Mouse (Mus musculus) heart, embryonic 13.5 days (tissue): ENCODE data around the gene Gpc6. TPM values are rescaled to one million over a fixed set of nuclear protein-coding genes. Genes with fewer than 3 reads are reported as not detected.

Experiments used
- ATAC-seq: fragments of 200-750 bp; cut with Nextera tagmentation; 2 replicates; pipeline ENCODE4 v1.8.0; 2017; ENCODE audit warnings: moderate TSS enrichment; ENCODE audit not compliant: insufficient number of reproducible peaks, low FRiP score, low TSS enrichment; ENCODE audit errors: extremely low read depth
- H3K27ac ChIP-seq: fragments of 300-500 bp; sonication (generic); replicated peaks from 2 replicates; pipeline ENCODE4 v1.5.1; 2015; ENCODE audit warnings: moderate library complexity, mild to moderate bottlenecking, inconsistent platforms
- H3K27me3 ChIP-seq: fragments of 300-500 bp; sonication (generic); replicated peaks from 2 replicates; pipeline ENCODE4 v1.6.1; 2015; ENCODE audit warnings: mild to moderate bottlenecking, inconsistent platforms
- H3K36me3 ChIP-seq: fragments of 300-500 bp; sonication (generic); 2 replicates; pipeline ENCODE4 v1.6.1; 2015; ENCODE audit warnings: mild to moderate bottlenecking, inconsistent platforms
- H3K4me1 ChIP-seq: fragments of 300-500 bp; sonication (generic); 2 replicates; pipeline ENCODE4 v1.6.1; 2015; ENCODE audit warnings: inconsistent platforms
- H3K4me2 ChIP-seq: fragments of 300-500 bp; sonication (generic); 2 replicates; pipeline ENCODE4 v1.6.1; 2015; ENCODE audit warnings: inconsistent platforms, mild to moderate bottlenecking, moderate library complexity
- H3K4me3 ChIP-seq: fragments of 300-500 bp; sonication (generic); 2 replicates; pipeline ENCODE4 v1.5.1; 2015; ENCODE audit warnings: moderate library complexity, mild to moderate bottlenecking, inconsistent platforms
- H3K9ac ChIP-seq: fragments of 300-500 bp; sonication (generic); 2 replicates; pipeline ENCODE4 v1.6.1; 2015; ENCODE audit warnings: inconsistent platforms, mild to moderate bottlenecking, moderate library complexity
- H3K9me3 ChIP-seq: fragments of 300-500 bp; sonication (generic); 2 replicates; pipeline ENCODE4 v1.6.1; 2016; ENCODE audit warnings: inconsistent platforms
- WGBS: fragments of 180-500 bp; shearing (Covaris S2); methylation state at CpG from one replicate; pipeline ENCODE4 v1.1.7; 2015; ENCODE audit warnings: mixed read lengths; 5-methylcytosine and 5-hydroxymethylcytosine counted together
- polyA plus RNA-seq: library from polyadenylated mRNA; unstranded; fragments of >200 nt; fragmentation: Nextera tagmentation; extraction: Ambion mirVana; gene quantifications from 2 replicates; pipeline ENCODE4 v1.2.1, GENCODE M21; 2015

Gpc6 gene
- polyA plus RNA-seq, 1 experiment from 2014 or later = 13.1 TPM

DNA sequence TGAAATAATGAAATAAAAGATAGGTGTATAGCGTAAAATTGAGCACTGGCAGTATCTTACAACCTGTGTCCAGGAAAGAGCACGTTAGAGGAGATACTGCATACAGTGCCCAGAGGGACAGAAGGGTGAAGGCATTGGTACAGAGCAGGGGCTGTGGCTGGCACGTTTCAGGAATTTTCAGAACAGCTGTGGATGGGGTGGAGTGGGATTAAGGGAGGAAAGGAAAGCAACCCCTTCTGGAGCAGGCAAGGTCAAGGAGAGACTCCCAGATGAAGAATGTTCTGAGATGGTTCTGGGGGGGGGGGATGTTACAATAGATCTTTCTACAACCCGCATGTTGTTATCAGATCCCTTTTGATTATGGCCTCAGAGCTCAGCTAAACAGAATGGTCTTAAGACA, 331.1 kb downstream of the Gpc6 start:
- 68% methylated on average over 4 of the region's 4 CpGs for WGBS
- Histone ChIP-seq H3K4me3 (no peak overlapping the region), H3K9me3 (no peaks in the 10 kb centered on the region), H3K4me2 (no peak overlapping the region), H3K36me3 (no peaks in the 10 kb centered on the region), H3K4me1 (no peaks in the 10 kb centered on the region), H3K9ac (no peak overlapping the region), H3K27ac (no peak overlapping the region), H3K27me3 (no peaks in the 10 kb centered on the region)
- no peak for ATAC-seq

- Histone ChIP-seq H3K36me3 (no peaks in the 10 kb centered on the region), H3K4me2 (no peak overlapping the region), H3K4me3 (no peak overlapping the region), H3K9me3 (no peaks in the 10 kb centered on the region), H3K9ac (no peak overlapping the region), H3K27ac (no peak overlapping the region), H3K4me1 (no peaks in the 10 kb centered on the region), H3K27me3 (no peaks in the 10 kb centered on the region)
- ATAC-seq = no peak
These were observed 340.5 kb downstream of the Gpc6 start for GRCm38 (mm10) chr14:117265653-117266052.

GRCm38 (mm10) chr14:117267823-117268601, 342.9 kb downstream of the Gpc6 start:
- H3K4me1 ChIP-seq = no peaks in the 10 kb centered on the region
- H3K36me3 ChIP-seq = no peaks in the 10 kb centered on the region
- WGBS = 47% methylated on average over 3 of the region's 3 CpGs
- H3K9ac ChIP-seq = no peak overlapping the region
- no peak for ATAC-seq
- no peak overlapping the region for H3K4me2 ChIP-seq
- H3K27ac ChIP-seq = no peak overlapping the region
- no peaks in the 10 kb centered on the region for H3K9me3 ChIP-seq
- no peak overlapping the region for H3K4me3 ChIP-seq
- H3K27me3 ChIP-seq = no peaks in the 10 kb centered on the region

DNA sequence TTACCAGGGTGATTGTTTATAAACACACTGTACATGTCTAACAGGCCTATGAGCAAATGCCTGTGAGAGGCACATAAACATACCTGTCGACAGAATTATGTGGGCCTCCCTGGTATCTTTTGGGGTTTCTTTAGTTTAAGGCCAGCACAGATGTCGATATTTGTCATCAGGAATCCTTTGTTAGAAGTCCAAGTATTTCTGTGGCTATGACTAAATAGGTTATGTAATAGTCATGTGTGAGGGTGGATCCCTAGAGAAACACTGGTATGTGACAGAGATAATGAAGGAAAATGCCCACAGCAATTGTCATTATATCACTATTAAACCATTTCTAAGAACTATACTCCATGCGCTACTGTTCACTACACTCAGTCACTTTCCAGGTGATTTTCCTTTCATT, 358.5 kb downstream of the Gpc6 start:
- 0 out of 2 replicates have a peak, but pooled peaks cover 3% of the 10 kb centered on the region for H3K9me3 ChIP-seq
- no peaks in the 10 kb centered on the region for H3K4me1 ChIP-seq
- no peak overlapping the region for H3K4me2 ChIP-seq
- no peaks in the 10 kb centered on the region for H3K27me3 ChIP-seq
- H3K4me3 ChIP-seq = no peak overlapping the region
- no peak overlapping the region for H3K9ac ChIP-seq
- no peaks in the 10 kb centered on the region for H3K36me3 ChIP-seq
- WGBS = 85% methylated on average over 3 of the region's 3 CpGs
- H3K27ac ChIP-seq = no peak overlapping the region
- ATAC-seq = no peak

DNA sequence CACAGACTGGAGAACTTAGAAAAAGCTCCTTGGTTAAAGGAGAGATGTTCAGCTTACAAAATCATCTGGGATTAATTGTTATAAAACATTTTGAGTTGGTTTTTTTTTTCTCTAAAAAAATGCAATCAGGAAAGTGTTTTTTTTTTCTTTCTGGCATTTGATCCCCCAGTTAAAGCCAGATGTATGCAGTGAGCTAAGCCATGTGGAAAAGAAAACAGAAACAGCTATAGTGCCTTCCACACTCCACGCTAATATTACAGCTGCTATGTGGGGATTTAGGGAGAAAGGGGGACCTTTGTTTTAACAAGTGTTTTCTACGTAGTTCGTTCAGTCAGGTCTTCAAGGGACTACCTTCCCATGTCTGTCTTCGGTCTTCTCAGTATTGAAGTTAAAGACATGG, 368.6 kb downstream of the Gpc6 start:
- H3K4me1 ChIP-seq = no peaks in the 10 kb centered on the region
- H3K36me3 ChIP-seq = no peaks in the 10 kb centered on the region
- H3K9ac ChIP-seq = no peak overlapping the region
- H3K4me3 ChIP-seq = no peak overlapping the region
- H3K27me3 ChIP-seq = no peaks in the 10 kb centered on the region
- no peaks in the 10 kb centered on the region; the same call in 1 of the 2 replicates for H3K9me3 ChIP-seq
- H3K27ac ChIP-seq = no peak overlapping the region
- 90% methylated on average over 4 of the region's 4 CpGs for WGBS
- H3K4me2 ChIP-seq = no peak overlapping the region
- ATAC-seq = no peak

- 82% methylated on average over 2 of the region's 2 CpGs for WGBS
- H3K4me3 ChIP-seq = no peak overlapping the region
- no peak overlapping the region for H3K4me2 ChIP-seq
- no peaks in the 10 kb centered on the region for H3K27me3 ChIP-seq
- no peaks in the 10 kb centered on the region for H3K36me3 ChIP-seq
- no peaks in the 10 kb centered on the region for H3K4me1 ChIP-seq
- ATAC-seq = no peak
- H3K27ac ChIP-seq = no peak overlapping the region
- no peaks in the 10 kb centered on the region; the same call in 1 of the 2 replicates for H3K9me3 ChIP-seq
- no peak overlapping the region for H3K9ac ChIP-seq
These were observed 371.2 kb downstream of the Gpc6 start for GRCm38 (mm10) chr14:117296207-117296838.

DNA sequence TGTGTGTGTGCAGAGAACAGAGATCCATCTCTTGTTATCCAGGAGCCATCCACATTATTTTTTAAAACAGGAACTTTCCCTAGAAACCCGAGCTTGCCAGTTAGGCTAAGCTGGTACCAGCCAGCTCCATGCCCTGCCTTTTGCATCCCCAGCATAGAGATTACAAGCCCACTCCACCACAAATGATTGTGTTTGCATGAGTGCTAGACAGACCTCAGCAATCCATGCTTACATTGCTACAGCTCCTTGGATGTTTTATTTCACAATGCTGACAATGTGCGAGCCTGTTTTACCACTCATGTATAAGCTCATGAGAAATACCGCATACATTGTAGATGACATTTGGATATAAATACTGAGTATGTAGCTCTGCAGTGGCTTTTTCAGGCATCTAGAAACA, 375.9 kb downstream of the Gpc6 start:
- H3K4me1 ChIP-seq = peaks cover 2% of the 10 kb centered on the region
- H3K27ac ChIP-seq = no peak overlapping the region
- H3K27me3 ChIP-seq = no peaks in the 10 kb centered on the region
- no peak overlapping the region for H3K9ac ChIP-seq
- H3K36me3 ChIP-seq = no peaks in the 10 kb centered on the region
- H3K4me2 ChIP-seq = no peak overlapping the region
- 75% methylated on average over 3 of the region's 3 CpGs for WGBS
- no peaks in the 10 kb centered on the region for H3K9me3 ChIP-seq
- no peak for ATAC-seq
- no peak overlapping the region for H3K4me3 ChIP-seq

- H3K4me2 ChIP-seq = no peak overlapping the region
- H3K36me3 ChIP-seq = no peaks in the 10 kb centered on the region
- no peak overlapping the region for H3K9ac ChIP-seq
- WGBS = 69% methylated on average over 8 of the region's 8 CpGs
- no peak overlapping the region for H3K27ac ChIP-seq
- peaks cover 9% of the 10 kb centered on the region for H3K4me1 ChIP-seq
- H3K4me3 ChIP-seq = no peak overlapping the region
- no peaks in the 10 kb centered on the region for H3K27me3 ChIP-seq
- ATAC-seq = no peak
- no peaks in the 10 kb centered on the region for H3K9me3 ChIP-seq
These were observed 379.0 kb downstream of the Gpc6 start for GRCm38 (mm10) chr14:117303901-117304722.

DNA sequence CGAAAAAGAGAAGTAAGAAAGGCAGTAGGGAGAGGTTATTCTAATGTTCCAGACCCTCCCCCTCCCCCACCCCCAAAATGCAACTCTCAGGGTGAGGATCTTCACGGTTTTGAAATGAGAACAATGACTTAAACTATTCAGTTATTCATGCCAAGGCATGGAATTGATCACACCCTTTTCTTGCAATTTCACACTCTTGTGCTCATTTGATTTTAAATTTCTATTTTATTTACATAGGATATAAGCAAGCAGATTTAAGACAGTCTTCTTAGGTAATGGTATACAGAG, 379.6 kb downstream of the Gpc6 start:
- no peaks in the 10 kb centered on the region for H3K27me3 ChIP-seq
- WGBS = 73% methylated on average over 2 of the region's 2 CpGs
- H3K27ac ChIP-seq = no peak overlapping the region
- no peak for ATAC-seq
- no peaks in the 10 kb centered on the region for H3K36me3 ChIP-seq
- H3K4me2 ChIP-seq = no peak overlapping the region
- H3K4me3 ChIP-seq = no peak overlapping the region
- H3K9ac ChIP-seq = no peak overlapping the region
- no peaks in the 10 kb centered on the region for H3K9me3 ChIP-seq
- peaks cover 9% of the 10 kb centered on the region for H3K4me1 ChIP-seq

GRCm38 (mm10) chr14:117309997-117310520, 384.9 kb downstream of the Gpc6 start:
- Histone ChIP-seq H3K27me3 (no peaks in the 10 kb centered on the region), H3K9ac (no peak overlapping the region), H3K4me1 (peaks cover 9% of the 10 kb centered on the region), H3K36me3 (no peaks in the 10 kb centered on the region), H3K4me3 (no peak overlapping the region), H3K4me2 (no peak overlapping the region), H3K9me3 (no peaks in the 10 kb centered on the region), H3K27ac (no peak overlapping the region)
- no peak for ATAC-seq
- 76% methylated on average over 3 of the region's 3 CpGs for WGBS

GRCm38 (mm10) chr14:117324214-117324613, 399.1 kb downstream of the Gpc6 start:
- Histone ChIP-seq H3K36me3 (no peaks in the 10 kb centered on the region), H3K4me3 (no peak overlapping the region), H3K4me1 (no peaks in the 10 kb centered on the region), H3K4me2 (no peak overlapping the region), H3K9ac (no peak overlapping the region), H3K27ac (no peak overlapping the region), H3K27me3 (no peaks in the 10 kb centered on the region), H3K9me3 (no peaks in the 10 kb centered on the region)
- WGBS = 62% methylated on average over 2 of the region's 2 CpGs
- ATAC-seq = no peak
